Mouse (Mus musculus) olfactory bulb, adult 2 months (tissue): Measurements from ENCODE around the gene Nefh.

Experiments used
- CTCF ChIP-seq: fragments of 200-500 bp; IDR thresholded peaks from 2 replicates; pipeline ENCODE4 v1.5.1; 2012; ENCODE audit warnings: low read depth, mild to moderate bottlenecking, low read length, moderate library complexity; ENCODE audit not compliant: insufficient read depth
- POLR2A ChIP-seq: fragments of 200-500 bp; IDR thresholded peaks from 2 replicates; pipeline ENCODE4 v1.6.1; 2012; ENCODE audit warnings: mild to moderate bottlenecking, low read depth, low read length, moderate library complexity; ENCODE audit not compliant: insufficient read depth

DNA sequence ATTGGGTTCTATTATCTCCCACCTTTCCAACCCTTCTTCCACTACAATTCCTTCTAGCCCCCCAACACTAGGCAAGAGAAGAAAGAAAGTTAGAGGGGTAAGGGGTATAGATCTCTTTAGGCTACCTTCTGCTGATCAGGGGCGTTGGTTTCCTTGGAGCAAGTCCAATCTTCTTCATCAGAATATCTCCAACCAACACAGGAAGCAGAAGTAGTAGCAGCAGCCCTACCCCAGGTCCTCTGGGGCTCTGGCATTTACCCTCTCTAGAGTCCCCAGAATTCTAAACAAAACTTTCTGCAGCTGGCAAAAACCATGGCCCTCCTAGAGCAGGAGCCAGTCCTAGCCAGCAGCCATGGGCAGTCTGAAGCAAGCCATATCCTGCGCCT lies 26.0 kb upstream of the Nefh start:
- TF ChIP-seq CTCF (no peak), POLR2A (no peak)
